Comparison of ENCODE assay signal across 9 mouse cellular contexts in genomic region chr12:103494486-103494885, GRCm38 (mm10). TPM values are rescaled to one million over a fixed set of nuclear protein-coding genes. Genes with fewer than 3 reads are reported as not detected.
DNase-seq lines count a peak whose midpoint lies in the region; ATAC-seq and TF ChIP-seq lines count a peak whose summit lies in the region.
"Had no signal": no experiment of that assay in that cellular context is flagged by ENCODE, and none has a peak within 500 bp of the region (broad histone marks: within the 10 kb centered on the region; RNA-seq: fewer than 3 reads in every experiment).

No protein-coding gene starts in this region.

- no peaks in the 10 kb centered on the region for H3K4me1 ChIP-seq in forebrain, embryonic 14.5 days (ENCODE audit: control insufficient read depth, insufficient read depth, low read length)
- no peaks in the 10 kb centered on the region for H3K4me1 ChIP-seq in forebrain, embryonic 12.5 days
- no peaks in the 10 kb centered on the region for H3K4me1 ChIP-seq in thymus, adult 2 months (replicated peaks; ENCODE audit: control insufficient read depth, insufficient read depth, low read length)

- peak; percentile 59; the same call in 1 of the 2 replicates for TF ChIP-seq CTCF in thymus, adult 2 months (IDR thresholded peaks at IDR 0.05; ENCODE audit: borderline replicate concordance, control insufficient read depth, extremely low read depth, insufficient read depth, low read length, poor library complexity)

- no peak overlapping the region for H3K4me3 ChIP-seq in forebrain, embryonic 14.5 days (ENCODE audit: low read depth, low read length)
- no peak overlapping the region for H3K4me3 ChIP-seq in forebrain, embryonic 12.5 days (replicated peaks)
- H3K4me3 ChIP-seq in thymus, adult 2 months (ENCODE audit: control insufficient read depth, insufficient read depth, low read length): no peak overlapping the region

- no peak for ATAC-seq in forebrain, embryonic 14.5 days
- no peak for ATAC-seq in forebrain, embryonic 12.5 days (ENCODE audit: low FRiP score)

- H3K27me3 ChIP-seq in forebrain, embryonic 14.5 days (replicated peaks; ENCODE audit: control insufficient read depth, insufficient read depth, low read length): no peaks in the 10 kb centered on the region
- no peaks in the 10 kb centered on the region for H3K27me3 ChIP-seq in forebrain, embryonic 12.5 days
- H3K27me3 ChIP-seq in thymus, adult 2 months (ENCODE audit: control insufficient read depth, insufficient read depth, low read length): no peaks in the 10 kb centered on the region

- 28% methylated on average over 6 of the region's 6 CpGs for WGBS in forebrain, embryonic 14.5 days
- WGBS in forebrain, embryonic 12.5 days: 23% methylated on average over 6 of the region's 6 CpGs
- 11% methylated on average over 6 of the region's 6 CpGs for WGBS in thymus, adult 2 months

- H3K4me2 ChIP-seq in forebrain, embryonic 14.5 days (ENCODE audit: low read length): no peak overlapping the region
- no peak overlapping the region for H3K4me2 ChIP-seq in forebrain, embryonic 12.5 days

- H3K36me3 ChIP-seq in forebrain, embryonic 14.5 days (ENCODE audit: control insufficient read depth, insufficient read depth, low read length): no peaks in the 10 kb centered on the region
- H3K36me3 ChIP-seq in forebrain, embryonic 12.5 days (replicated peaks): no peaks in the 10 kb centered on the region
- no peaks in the 10 kb centered on the region for H3K36me3 ChIP-seq in thymus, adult 2 months (ENCODE audit: control insufficient read depth, insufficient read depth, low read length)

- no peaks in the 10 kb centered on the region for H3K9me3 ChIP-seq in forebrain, embryonic 14.5 days (replicated peaks; ENCODE audit: control insufficient read depth, low read length)
- H3K9me3 ChIP-seq in forebrain, embryonic 12.5 days: no peaks in the 10 kb centered on the region

- DNase-seq in forebrain, embryonic 14.5 days (ENCODE audit: low spot score): peak; percentile 1
- DNase-seq in ovary, postnatal 14 days (ENCODE audit: low spot score): peak; percentile 46
- DNase-seq in ovary, adult 18-20 months (ENCODE audit: low spot score): no peak
- DNase-seq in cerebellum, adult 11-12 months: peak; percentile 36
- peak; percentile 63 for DNase-seq in heart, postnatal 4 days
- DNase-seq in lung, postnatal 36 days: peak; percentile 78
- peak; percentile 76 for DNase-seq in thymus, adult 2 months

- TF ChIP-seq POLR2A in thymus, adult 2 months (IDR thresholded peaks at IDR 0.05; ENCODE audit: control insufficient read depth, extremely low read depth, insufficient read depth, low read length, poor library complexity): no peak

- H3K27ac ChIP-seq in forebrain, embryonic 14.5 days (ENCODE audit: low read depth, low read length): no peak overlapping the region
- H3K27ac ChIP-seq in forebrain, embryonic 12.5 days: no peak overlapping the region
- no peak overlapping the region for H3K27ac ChIP-seq in thymus, adult 2 months (ENCODE audit: control insufficient read depth, insufficient read depth, low read length)

- H3K9ac ChIP-seq in forebrain, embryonic 14.5 days (ENCODE audit: low read length): no peak overlapping the region
- H3K9ac ChIP-seq in forebrain, embryonic 12.5 days: no peak overlapping the region

RNA-seq across cellular contexts. Expression of gene Ifi27l2b, which starts 37.5 kb away (rescaled TPM):
- not detected in 2 replicates for polyA plus RNA-seq in forebrain, embryonic 14.5 days (2014; fragmentation: Nextera tagmentation; extraction: Ambion mirVana)
- not detected in 2 replicates for polyA plus RNA-seq in forebrain, embryonic 12.5 days (2016; fragmentation: Nextera tagmentation; extraction: Ambion mirVana)
- not detected for total RNA-seq in heart, postnatal 4 days (2021)
- 0.62 and 1.1 TPM in 2 replicates for polyA plus RNA-seq in thymus, adult 2 months (2012; rRNA removed)
- total RNA-seq: layer of hippocampus, adult 18-20 months had no signal

RNA-seq across cellular contexts. Expression of gene Ppp4r4, which starts 37.6 kb away (rescaled TPM):
- polyA plus RNA-seq in forebrain, embryonic 14.5 days (2014; fragmentation: Nextera tagmentation; extraction: Ambion mirVana): 2.2 TPM in 2 replicates
- polyA plus RNA-seq in forebrain, embryonic 12.5 days (2016; fragmentation: Nextera tagmentation; extraction: Ambion mirVana): 3.0 and 3.5 TPM in 2 replicates
- under 1 TPM; 0.29 to 0.33 TPM for total RNA-seq in heart, postnatal 4 days (2021)
- polyA plus RNA-seq in thymus, adult 2 months (2012; rRNA removed): 0.12 and 0.15 TPM in 2 replicates

RNA-seq across cellular contexts. Expression of gene Ifi27l2a, which starts 51.0 kb away (rescaled TPM):
- 3.3 and 4.9 TPM in 2 replicates for polyA plus RNA-seq in forebrain, embryonic 14.5 days (2014; fragmentation: Nextera tagmentation; extraction: Ambion mirVana)
- 1.7 and 3.2 TPM in 2 replicates for polyA plus RNA-seq in forebrain, embryonic 12.5 days (2016; fragmentation: Nextera tagmentation; extraction: Ambion mirVana)
- total RNA-seq in heart, postnatal 4 days (2021): 1 to 10 TPM; 6.6 to 8.9 TPM
- 1,465 and 2,132 TPM in 2 replicates for polyA plus RNA-seq in thymus, adult 2 months (2012; rRNA removed)

Comparison
In these comparisons a context has a peak if more than half of its experiments do, and no peak if none do; other contexts are left out.
1. RNA of gene Ifi27l2a, which starts 51.0 kb away (polyA plus RNA-seq): 1,465 to 2,132 TPM in thymus, adult 2 months; 3.3 to 4.9 TPM in forebrain, embryonic 14.5 days and 1.7 to 3.2 TPM in forebrain, embryonic 12.5 days; every median in the first group is over 100 times any median in the second.